Mouse (Mus musculus) frontal cortex, adult (tissue): ENCODE data around the gene Fbxo45.
A peak's percentile ranks its signal among the peaks of the same experiment; 100 is the strongest.

Experiments used
- ATAC-seq: cut with Nextera tagmentation; 2 replicates; pipeline ENCODE4 v1.9.2; 2017; ENCODE audit warnings: mild to moderate bottlenecking, moderate library complexity, mixed read lengths; ENCODE audit not compliant: low TSS enrichment

Gene Fbxo45

DNA sequence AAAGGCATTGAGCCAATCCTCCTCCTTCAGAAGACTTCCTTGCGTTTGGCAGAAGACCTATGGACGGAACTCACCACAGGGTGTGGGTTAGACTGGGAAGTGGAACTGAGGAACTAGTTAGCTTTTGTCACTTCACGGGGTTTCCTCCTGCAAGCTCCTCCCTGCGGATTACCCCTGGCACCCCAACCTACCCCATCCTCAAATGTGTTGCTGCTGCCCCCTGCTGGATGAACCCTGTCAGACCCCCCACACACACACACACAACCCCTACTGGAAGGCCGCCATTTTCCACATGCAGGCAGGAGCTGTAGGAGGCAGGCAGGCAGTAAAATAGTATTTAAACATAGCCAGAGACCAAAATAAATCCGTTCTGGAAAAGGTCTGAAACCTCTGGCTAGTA is 44.3 kb downstream of the Fbxo45 start:
- ATAC-seq = peak; percentile 41; the same call in 1 of the 2 replicates

DNA sequence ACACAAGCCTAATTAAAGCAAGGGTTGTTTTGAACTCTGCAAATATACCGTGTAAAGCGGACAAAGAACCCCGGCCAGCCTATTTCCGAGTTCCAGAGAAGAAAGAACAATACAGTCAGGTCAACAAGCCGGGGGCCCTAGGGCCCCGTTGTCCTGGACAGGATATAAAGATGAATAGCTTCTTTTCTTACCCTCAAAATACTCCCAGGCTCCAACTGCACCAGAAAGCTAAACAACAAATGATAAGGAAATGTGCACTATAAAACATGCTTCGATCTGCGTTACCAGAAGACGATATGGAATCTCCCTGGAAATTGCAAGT is 46.0 kb downstream of the Fbxo45 start:
- ATAC-seq = no peak

DNA sequence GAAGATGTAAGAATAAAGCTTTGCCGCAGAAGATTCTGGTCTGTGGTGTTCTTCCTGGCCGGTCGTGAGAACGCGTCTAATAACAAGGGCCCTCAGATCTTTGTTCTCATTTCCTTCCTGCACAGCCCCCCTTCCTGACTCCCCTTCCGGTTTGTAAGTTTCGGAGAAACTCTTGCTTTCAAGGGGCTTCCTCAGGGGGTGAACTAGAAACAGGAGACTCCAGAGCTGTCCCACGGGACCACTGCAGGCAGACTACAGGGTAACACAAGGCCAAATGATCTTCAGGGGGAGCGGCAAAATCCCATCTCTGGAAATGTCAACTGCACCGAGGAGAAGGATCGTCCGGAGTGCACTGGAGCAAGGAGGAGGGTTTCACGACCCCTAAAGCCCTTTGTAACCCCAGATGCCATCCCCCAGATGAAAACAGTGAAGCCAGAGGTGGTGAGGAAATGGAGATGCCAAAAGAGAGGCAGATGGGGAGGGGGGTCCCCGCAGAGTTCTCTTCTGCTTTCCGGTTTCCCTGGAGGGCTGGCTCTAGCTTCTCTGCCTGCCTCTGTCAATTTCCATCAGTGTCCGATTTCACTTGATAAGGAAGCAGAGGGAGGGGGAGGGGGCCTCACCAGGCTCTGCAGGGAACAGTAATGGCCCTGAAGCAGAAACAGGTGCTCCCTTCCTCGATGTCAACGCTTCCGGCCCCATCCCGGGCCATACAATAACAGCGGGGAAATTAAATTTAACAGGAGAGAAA is 46.5 kb downstream of the Fbxo45 start:
- ATAC-seq = no peak

DNA sequence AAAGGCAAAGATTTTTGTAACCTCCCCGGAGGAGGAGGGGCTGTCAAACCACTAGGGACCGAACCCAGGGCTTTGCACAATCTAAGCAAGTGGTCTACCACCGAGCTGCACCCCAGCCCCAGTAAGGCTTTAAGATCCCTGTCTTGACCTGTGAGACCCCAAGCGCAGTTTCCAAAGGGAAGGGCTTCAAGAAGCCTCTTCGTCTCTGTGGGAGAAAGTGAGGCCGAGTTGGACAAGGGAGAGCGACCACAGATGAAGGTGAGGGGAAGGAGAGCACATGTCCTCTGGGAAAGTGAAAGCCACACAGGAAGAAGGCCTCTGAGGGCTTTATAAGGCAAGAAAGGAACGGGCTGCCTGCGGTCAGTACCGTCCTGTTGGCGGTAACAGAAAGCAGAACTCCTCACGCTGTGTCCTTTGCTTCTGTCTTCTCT is 56.9 kb downstream of the Fbxo45 start:
- ATAC-seq = no peak

DNA sequence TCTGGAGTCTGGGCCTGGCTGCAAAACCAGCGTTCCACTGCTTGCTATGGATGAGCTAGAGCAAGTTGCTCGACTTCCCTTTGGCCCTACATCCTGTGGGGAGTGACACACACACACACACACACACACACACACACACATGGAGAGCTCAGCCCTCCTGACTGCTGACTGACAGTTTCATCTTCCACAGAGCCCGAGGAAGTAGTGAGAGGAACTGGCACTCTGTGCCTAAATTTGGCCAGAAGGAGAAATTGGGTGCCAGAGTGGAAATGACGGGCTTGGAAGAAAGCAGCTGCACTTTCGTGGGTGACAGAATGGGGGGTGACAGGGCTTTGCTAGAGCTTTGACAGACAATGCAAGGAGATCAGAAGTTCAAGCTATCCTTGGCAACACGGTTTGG is 57.8 kb downstream of the Fbxo45 start:
- peak; percentile 57; the same call in 1 of the 2 replicates for ATAC-seq

DNA sequence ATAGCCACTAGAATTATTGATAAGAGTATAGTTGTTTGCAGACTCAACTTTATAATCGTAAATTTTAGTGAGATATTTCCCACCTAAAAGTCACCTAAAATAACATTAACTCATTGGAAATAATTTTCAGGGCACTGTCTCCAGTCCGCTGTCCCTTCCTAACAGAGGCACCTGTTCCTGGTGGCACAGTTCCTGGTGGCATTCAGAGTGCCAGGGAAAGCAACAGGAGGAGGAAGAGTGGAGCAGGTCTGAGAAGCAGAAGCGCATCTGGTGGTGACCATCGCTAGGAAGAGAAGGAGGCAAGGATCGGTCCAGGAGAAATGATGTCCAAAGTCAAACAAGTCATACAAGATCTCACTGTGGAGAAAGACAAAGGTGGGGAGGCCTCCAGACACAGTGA is 60.9 kb downstream of the Fbxo45 start:
- no peak for ATAC-seq
